Mouse (Mus musculus) heart, postnatal 0 days (tissue): ENCODE data around the gene Aadacl2. TPM values are rescaled to one million over a fixed set of nuclear protein-coding genes. Genes with fewer than 3 reads are reported as not detected.

Experiments
- ATAC-seq: fragments of 200-750 bp; cut with Nextera tagmentation; 2 replicates; pipeline ENCODE4 v1.8.0; 2017; ENCODE audit warnings: low read depth, moderate number of reproducible peaks, moderate library complexity; ENCODE audit not compliant: insufficient read depth
- DNase-seq: peaks from one replicate; pipeline ENCODE4 v3.0.0-alpha.2; 2016; ENCODE audit warnings: low spot score
- H3K27ac ChIP-seq: fragments of 300-500 bp; sonication (generic); 2 replicates; pipeline ENCODE4 v1.5.1; 2014; ENCODE audit warnings: low read depth, mild to moderate bottlenecking
- H3K27me3 ChIP-seq: fragments of 300-500 bp; sonication (generic); 2 replicates; pipeline ENCODE4 v1.6.1; 2014; ENCODE audit warnings: low read length, mixed read lengths; ENCODE audit not compliant: control insufficient read depth, insufficient read depth
- H3K36me3 ChIP-seq: fragments of 300-500 bp; sonication (generic); replicated peaks from 2 replicates; pipeline ENCODE4 v1.6.1; 2014; ENCODE audit warnings: low read length, mixed read lengths; ENCODE audit not compliant: control insufficient read depth, insufficient read depth
- H3K4me1 ChIP-seq: fragments of 300-500 bp; sonication (generic); 2 replicates; pipeline ENCODE4 v1.6.1; 2014; ENCODE audit warnings: antibody characterized with exemption; ENCODE audit not compliant: control insufficient read depth, insufficient read depth
- H3K4me2 ChIP-seq: fragments of 300-500 bp; sonication (generic); 2 replicates; pipeline ENCODE4 v1.6.1; 2014; ENCODE audit warnings: low read depth, mild to moderate bottlenecking, low read length, moderate library complexity
- H3K4me3 ChIP-seq: fragments of 300-500 bp; sonication (generic); 2 replicates; pipeline ENCODE4 v1.5.1; 2014; ENCODE audit warnings: low read depth, low read length
- H3K9ac ChIP-seq: fragments of 300-500 bp; sonication (generic); replicated peaks from 2 replicates; pipeline ENCODE4 v1.6.1; 2014; ENCODE audit warnings: low read depth, low read length, mixed read lengths
- H3K9me3 ChIP-seq: fragments of 300-500 bp; sonication (generic); replicated peaks from 2 replicates; pipeline ENCODE4 v1.6.1; 2016; ENCODE audit warnings: low read length; ENCODE audit not compliant: control insufficient read depth
- CTCF ChIP-seq: IDR thresholded peaks from 2 replicates; pipeline ENCODE4 v1.5.1; 2016; ENCODE audit warnings: antibody characterized with exemption, control low read depth, low read depth
- EP300 ChIP-seq: IDR thresholded peaks from 2 replicates; pipeline ENCODE4 v1.6.1; 2016; ENCODE audit warnings: antibody characterized with exemption, low read depth
- WGBS: fragments of 180-500 bp; shearing (Covaris S2); extraction: QIAGEN DNeasy Blood & Tissue Kit; methylation state at CpG from one replicate; pipeline ENCODE4 v1.1.7; 2014; 5-methylcytosine and 5-hydroxymethylcytosine counted together
- polyA plus RNA-seq: library from polyadenylated mRNA; unstranded; fragments of >200 nt; fragmentation: Nextera tagmentation; extraction: Ambion mirVana; gene quantifications from 2 replicates; pipeline ENCODE4 v1.2.1, GENCODE M21; 2015
- total RNA-seq: library from RNA; depleted of rRNA; stranded (reverse); fragments of >200 nt; gene quantifications from 2 replicates; pipeline ENCODE4 v1.2.3, GENCODE M21; 2014; ENCODE audit warnings: low replicate concordance; rRNA removed

Gene Aadacl2
- total and polyA plus RNA-seq, 2 experiments from 2014 or later, result not detected

DNA sequence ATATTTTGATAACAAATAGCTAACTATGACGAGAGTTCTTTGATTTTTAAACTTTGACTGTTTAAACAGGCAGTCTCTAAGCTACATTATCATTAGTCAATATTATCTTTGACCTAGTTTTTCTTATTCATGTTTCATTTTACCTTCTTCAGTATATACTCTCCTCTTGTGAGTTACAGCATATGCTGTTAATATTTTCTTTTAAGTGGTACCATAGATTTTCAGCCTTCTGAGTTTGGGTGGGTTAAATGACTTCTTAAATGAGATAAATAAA lies 51.2 kb downstream of the Aadacl2 start:
- no peak overlapping the region for H3K4me2 ChIP-seq
- no peak overlapping the region for H3K27ac ChIP-seq
- TF ChIP-seq EP300, result no peak
- no peak for TF ChIP-seq CTCF
- H3K4me1 ChIP-seq, result no peaks in the 10 kb centered on the region
- H3K9ac ChIP-seq, result no peak overlapping the region
- H3K4me3 ChIP-seq, result no peak overlapping the region
- 47% methylated on average over 1 of the region's 1 CpGs for WGBS
- DNase-seq, result no peak
- no peaks in the 10 kb centered on the region for H3K27me3 ChIP-seq
- H3K9me3 ChIP-seq, result no peaks in the 10 kb centered on the region
- ATAC-seq, result no peak
- no peaks in the 10 kb centered on the region for H3K36me3 ChIP-seq

Other genes with a start within 250 kb of the Aadacl2 start
- gene Gm8298, start 145.7 kb upstream of the Aadacl2 start, total RNA-seq, result not detected in 2 replicates
- not detected in 2 replicates for gene Gm8298, start 145.7 kb upstream of the Aadacl2 start, polyA plus RNA-seq
- gene C130079G13Rik, start 81.5 kb upstream of the Aadacl2 start, total RNA-seq, result not detected in 2 replicates
- not detected in 2 replicates for gene C130079G13Rik, start 81.5 kb upstream of the Aadacl2 start, polyA plus RNA-seq
- gene Aadac, start 19.0 kb downstream of the Aadacl2 start, total RNA-seq, result not detected in 2 replicates
- 0.14 TPM in 1 of 2 replicates, not detected in the other for gene Aadac, start 19.0 kb downstream of the Aadacl2 start, polyA plus RNA-seq
- not detected in 2 replicates for gene Sucnr1, start 75.1 kb downstream of the Aadacl2 start, total RNA-seq
- not detected in 2 replicates for gene Sucnr1, start 75.1 kb downstream of the Aadacl2 start, polyA plus RNA-seq